Mouse (Mus musculus): Measurements from ENCODE around the gene Klk1b27. TPM values are rescaled to one million over a fixed set of nuclear protein-coding genes. Genes with fewer than 3 reads are reported as not detected.

Gene Klk1b27
- polyA plus RNA-seq, 1 experiment from 2014 or later: not detected

Other genes with a start within 250 kb of the Klk1b27 start
- 0.23 TPM in 1 of 2 replicates, not detected in the other for gene Klk7, start 241.0 kb upstream of the Klk1b27 start, polyA plus RNA-seq (2014; fragmentation: Nextera tagmentation; extraction: Ambion mirVana)
- 0.24 TPM in 1 of 2 replicates, not detected in the other for gene Klk6, start 227.8 kb upstream of the Klk1b27 start, polyA plus RNA-seq (2014; fragmentation: Nextera tagmentation; extraction: Ambion mirVana)
- not detected in 2 replicates for gene Klk5, start 210.3 kb upstream of the Klk1b27 start, polyA plus RNA-seq (2014; fragmentation: Nextera tagmentation; extraction: Ambion mirVana)
- gene Klk4, start 171.1 kb upstream of the Klk1b27 start, polyA plus RNA-seq (2014; fragmentation: Nextera tagmentation; extraction: Ambion mirVana): 0.16 TPM in 2 replicates
- not detected in 2 replicates for gene Klk15, start 118.5 kb upstream of the Klk1b27 start, polyA plus RNA-seq (2014; fragmentation: Nextera tagmentation; extraction: Ambion mirVana)
- not detected in 2 replicates for gene Klk1b8, start 101.6 kb upstream of the Klk1b27 start, polyA plus RNA-seq (2014; fragmentation: Nextera tagmentation; extraction: Ambion mirVana)
- gene Klk1b1, start 85.5 kb upstream of the Klk1b27 start, polyA plus RNA-seq (2014; fragmentation: Nextera tagmentation; extraction: Ambion mirVana): not detected in 2 replicates
- not detected in 2 replicates for gene Klk1b9, start 76.2 kb upstream of the Klk1b27 start, polyA plus RNA-seq (2014; fragmentation: Nextera tagmentation; extraction: Ambion mirVana)
- not detected in 2 replicates for gene Klk1b11, start 56.4 kb upstream of the Klk1b27 start, polyA plus RNA-seq (2014; fragmentation: Nextera tagmentation; extraction: Ambion mirVana)
- gene Klk1b26, start 40.1 kb upstream of the Klk1b27 start, polyA plus RNA-seq (2014; fragmentation: Nextera tagmentation; extraction: Ambion mirVana): not detected in 2 replicates
- gene Klk1b21, start 50.0 kb downstream of the Klk1b27 start, polyA plus RNA-seq (2014; fragmentation: Nextera tagmentation; extraction: Ambion mirVana): not detected in 2 replicates
- gene Klk1b22, start 60.4 kb downstream of the Klk1b27 start, polyA plus RNA-seq (2014; fragmentation: Nextera tagmentation; extraction: Ambion mirVana): not detected in 2 replicates
- gene Klk1b16, start 84.5 kb downstream of the Klk1b27 start, polyA plus RNA-seq (2014; fragmentation: Nextera tagmentation; extraction: Ambion mirVana): not detected in 2 replicates
- gene Klk1b24, start 135.9 kb downstream of the Klk1b27 start, polyA plus RNA-seq (2014; fragmentation: Nextera tagmentation; extraction: Ambion mirVana): not detected in 2 replicates
- gene Klk1b3, start 145.9 kb downstream of the Klk1b27 start, polyA plus RNA-seq (2014; fragmentation: Nextera tagmentation; extraction: Ambion mirVana): not detected in 2 replicates
- not detected in 2 replicates for gene Klk1b4, start 155.1 kb downstream of the Klk1b27 start, polyA plus RNA-seq (2014; fragmentation: Nextera tagmentation; extraction: Ambion mirVana)
- gene Klk1b5, start 163.7 kb downstream of the Klk1b27 start, polyA plus RNA-seq (2014; fragmentation: Nextera tagmentation; extraction: Ambion mirVana): not detected in 2 replicates
- not detected in 2 replicates for gene Klk1, start 173.1 kb downstream of the Klk1b27 start, polyA plus RNA-seq (2014; fragmentation: Nextera tagmentation; extraction: Ambion mirVana)
- gene Gm36864, start 183.9 kb downstream of the Klk1b27 start, polyA plus RNA-seq (2014; fragmentation: Nextera tagmentation; extraction: Ambion mirVana): not detected in 2 replicates
- gene 1700028J19Rik, start 194.4 kb downstream of the Klk1b27 start, polyA plus RNA-seq (2014; fragmentation: Nextera tagmentation; extraction: Ambion mirVana): 0.88 and 1.1 TPM in 2 replicates
- gene 2410002F23Rik, start 194.4 kb downstream of the Klk1b27 start, polyA plus RNA-seq (2014; fragmentation: Nextera tagmentation; extraction: Ambion mirVana): 135 and 146 TPM in 2 replicates
- gene Acp4, start 205.1 kb downstream of the Klk1b27 start, polyA plus RNA-seq (2014; fragmentation: Nextera tagmentation; extraction: Ambion mirVana): 0.26 and 0.31 TPM in 2 replicates
- gene Gm15517, start 209.2 kb downstream of the Klk1b27 start, polyA plus RNA-seq (2014; fragmentation: Nextera tagmentation; extraction: Ambion mirVana): not detected in 2 replicates

All from limb, embryonic 11.5 days (tissue).